Mouse (Mus musculus) intestine, postnatal 0 days (tissue): ENCODE measurements around the gene Dlec1. TPM values are rescaled to one million over a fixed set of nuclear protein-coding genes. Genes with fewer than 3 reads are reported as not detected.
A peak's percentile ranks its signal among the peaks of the same experiment; 100 is the strongest.

Source experiments
- ATAC-seq: fragments of 200-750 bp; cut with Nextera tagmentation; 2 replicates; pipeline ENCODE4 v1.8.0; 2017; ENCODE audit warnings: mild to moderate bottlenecking, moderate TSS enrichment, moderate library complexity
- H3K27ac ChIP-seq: fragments of 300-500 bp; sonication (generic); 2 replicates; pipeline ENCODE4 v1.5.1; 2014; ENCODE audit warnings: mild to moderate bottlenecking, low read depth, low read length, moderate library complexity
- H3K27me3 ChIP-seq: fragments of 300-500 bp; sonication (generic); replicated peaks from 2 replicates; pipeline ENCODE4 v1.6.1; 2014; ENCODE audit warnings: low read length, mixed read lengths; ENCODE audit not compliant: control insufficient read depth, insufficient read depth
- H3K36me3 ChIP-seq: fragments of 300-500 bp; sonication (generic); 2 replicates; pipeline ENCODE4 v1.6.1; 2014; ENCODE audit warnings: mild to moderate bottlenecking, moderate library complexity; ENCODE audit not compliant: control insufficient read depth, insufficient read depth
- H3K4me1 ChIP-seq: fragments of 300-500 bp; sonication (generic); replicated peaks from 2 replicates; pipeline ENCODE4 v1.6.1; 2014; ENCODE audit warnings: antibody characterized with exemption, low read length, mixed read lengths; ENCODE audit not compliant: control insufficient read depth, insufficient read depth
- H3K4me2 ChIP-seq: fragments of 300-500 bp; sonication (generic); replicated peaks from 2 replicates; pipeline ENCODE4 v1.6.1; 2014; ENCODE audit warnings: low read depth, mild to moderate bottlenecking, moderate library complexity
- H3K4me3 ChIP-seq: fragments of 300-500 bp; sonication (generic); 2 replicates; pipeline ENCODE4 v1.5.1; 2014; ENCODE audit warnings: low read depth, low read length
- H3K9ac ChIP-seq: fragments of 300-500 bp; sonication (generic); 2 replicates; pipeline ENCODE4 v1.6.1; 2014; ENCODE audit warnings: mild to moderate bottlenecking, low read depth, low read length
- H3K9me3 ChIP-seq: fragments of 300-500 bp; sonication (generic); 2 replicates; pipeline ENCODE4 v1.6.1; 2016; ENCODE audit warnings: mixed run types; ENCODE audit not compliant: control insufficient read depth
- CTCF ChIP-seq: sonication (generic); IDR thresholded peaks from 2 replicates; pipeline ENCODE4 v1.5.1; 2016; ENCODE audit warnings: low read depth, mild to moderate bottlenecking, control low read depth, antibody characterized with exemption, moderate library complexity
- WGBS: fragments of 180-500 bp; shearing (Covaris S2); extraction: QIAGEN DNeasy Blood & Tissue Kit; methylation state at CpG from one replicate; pipeline ENCODE4 v1.1.7; 2014; 5-methylcytosine and 5-hydroxymethylcytosine counted together
- polyA plus RNA-seq: library from polyadenylated mRNA; unstranded; fragments of >200 nt; fragmentation: Nextera tagmentation; extraction: Ambion mirVana; gene quantifications from 2 replicates; pipeline ENCODE4 v1.2.1, GENCODE M21; 2015

The Dlec1 gene
- polyA plus RNA-seq, 1 experiment from 2014 or later = 0.05 TPM

- Histone ChIP-seq H3K4me3 (no peak overlapping the region), H3K4me1 (no peaks in the 10 kb centered on the region), H3K9me3 (no peaks in the 10 kb centered on the region), H3K27me3 (no peaks in the 10 kb centered on the region), H3K4me2 (no peak overlapping the region), H3K9ac (no peak overlapping the region), H3K36me3 (no peaks in the 10 kb centered on the region), H3K27ac (no peak overlapping the region)
- no peak for ATAC-seq
- no peak for TF ChIP-seq CTCF
- WGBS = 61% methylated on average over 4 of the region's 4 CpGs
Observed at GRCm38 (mm10) chr9:119064296-119064695, 38.0 kb upstream of the Dlec1 start.

GRCm38 (mm10) chr9:119067601-119068000 is 34.7 kb upstream of the Dlec1 start:
- no peaks in the 10 kb centered on the region for H3K4me1 ChIP-seq
- no peak overlapping the region for H3K4me3 ChIP-seq
- H3K9me3 ChIP-seq = no peaks in the 10 kb centered on the region
- H3K27ac ChIP-seq = no peak overlapping the region
- 0 out of 2 replicates have a peak, but pooled peaks have one; percentile 17 for ATAC-seq
- no peaks in the 10 kb centered on the region for H3K27me3 ChIP-seq
- WGBS = 5% methylated on average over 6 of the region's 6 CpGs
- H3K36me3 ChIP-seq = no peaks in the 10 kb centered on the region; the same call in 1 of the 2 replicates
- no peak overlapping the region for H3K4me2 ChIP-seq
- no peak overlapping the region for H3K9ac ChIP-seq
- peak; percentile 96 for TF ChIP-seq CTCF

GRCm38 (mm10) chr9:119068266-119068665 is 34.0 kb upstream of the Dlec1 start:
- no peak overlapping the region for H3K27ac ChIP-seq
- no peak overlapping the region for H3K9ac ChIP-seq
- H3K4me1 ChIP-seq = no peaks in the 10 kb centered on the region
- no peak for TF ChIP-seq CTCF
- peak; percentile 46 for ATAC-seq
- 79% methylated on average over 11 of the region's 11 CpGs for WGBS
- H3K36me3 ChIP-seq = no peaks in the 10 kb centered on the region; the same call in 1 of the 2 replicates
- H3K4me2 ChIP-seq = no peak overlapping the region
- H3K9me3 ChIP-seq = no peaks in the 10 kb centered on the region
- no peaks in the 10 kb centered on the region for H3K27me3 ChIP-seq
- H3K4me3 ChIP-seq = no peak overlapping the region

GRCm38 (mm10) chr9:119070173-119070825 is 32.0 kb upstream of the Dlec1 start:
- Histone ChIP-seq H3K4me1 (no peaks in the 10 kb centered on the region), H3K27ac (no peak overlapping the region), H3K27me3 (no peaks in the 10 kb centered on the region), H3K36me3 (peaks cover 7% of the 10 kb centered on the region; the same call in 1 of the 2 replicates), H3K4me2 (no peak overlapping the region), H3K4me3 (no peak overlapping the region), H3K9ac (no peak overlapping the region), H3K9me3 (no peaks in the 10 kb centered on the region)
- TF ChIP-seq CTCF = no peak
- WGBS = 80% methylated on average over 13 of the region's 13 CpGs
- no peak for ATAC-seq

GRCm38 (mm10) chr9:119071786-119072185 is 30.5 kb upstream of the Dlec1 start:
- H3K27me3 ChIP-seq = no peaks in the 10 kb centered on the region
- no peak overlapping the region for H3K4me3 ChIP-seq
- H3K4me1 ChIP-seq = no peaks in the 10 kb centered on the region
- H3K9me3 ChIP-seq = no peaks in the 10 kb centered on the region
- 73% methylated on average over 9 of the region's 9 CpGs for WGBS
- peaks cover 7% of the 10 kb centered on the region; the same call in 1 of the 2 replicates for H3K36me3 ChIP-seq
- TF ChIP-seq CTCF = no peak
- no peak overlapping the region for H3K4me2 ChIP-seq
- H3K27ac ChIP-seq = no peak overlapping the region
- no peak for ATAC-seq
- H3K9ac ChIP-seq = no peak overlapping the region

GRCm38 (mm10) chr9:119073184-119073895 is 28.9 kb upstream of the Dlec1 start:
- no peak overlapping the region for H3K27ac ChIP-seq
- no peak for ATAC-seq
- no peaks in the 10 kb centered on the region for H3K27me3 ChIP-seq
- H3K9ac ChIP-seq = no peak overlapping the region
- 77% methylated on average over 15 of the region's 15 CpGs for WGBS
- no peaks in the 10 kb centered on the region for H3K4me1 ChIP-seq
- H3K9me3 ChIP-seq = no peaks in the 10 kb centered on the region
- no peak overlapping the region for H3K4me2 ChIP-seq
- no peak for TF ChIP-seq CTCF
- peaks cover 7% of the 10 kb centered on the region; the same call in 1 of the 2 replicates for H3K36me3 ChIP-seq
- H3K4me3 ChIP-seq = no peak overlapping the region
